Mouse (Mus musculus): ENCODE results near the gene Ifitm5.

- TF ChIP-seq CTCF (IDR thresholded peaks at IDR 0.05; ENCODE audit: control insufficient read depth, insufficient read depth, low read length) = no peak
- no peak for TF ChIP-seq POLR2A (IDR thresholded peaks at IDR 0.05; ENCODE audit: borderline replicate concordance, control insufficient read depth, low read depth, low read length)
Observed at GRCm38 (mm10) chr7:140905642-140906081, 44.4 kb downstream of the Ifitm5 start.

All from bone marrow, adult 2 months (tissue).